Comparison of ENCODE assay signal across 8 mouse cellular contexts in genomic region chr6:119417354-119417753, GRCm38 (mm10). TPM values are rescaled to one million over a fixed set of nuclear protein-coding genes. Genes with fewer than 3 reads are reported as not detected.
DNase-seq lines count a peak whose midpoint lies in the region; ATAC-seq lines count a peak whose summit lies in the region.

Adipor2 (minus strand) TSS chr6:119417704.

- peak; percentile 89 for ATAC-seq in common myeloid progenitor, adult 5-6 weeks (replicated peaks; ENCODE audit: low read depth, poor library complexity, severe bottlenecking)

- H3K36me3 ChIP-seq in megakaryocyte, embryonic 14.5 days (replicated peaks; ENCODE audit: low read length): no peaks in the 10 kb centered on the region
- no peaks in the 10 kb centered on the region for H3K36me3 ChIP-seq in splenic B cell, adult 2 months (ENCODE audit: control insufficient read depth, insufficient read depth, low read length, poor library complexity, severe bottlenecking)

- intact Hi-C loops in left cerebral cortex, postnatal 14 days (cut with DNase I): no loop called here

- peak; percentile 98 for DNase-seq in ZHBTc4 (ENCODE audit: low read depth, low spot score)
- DNase-seq in gastrocnemius, postnatal 25 days: peak; percentile 78
- DNase-seq in induced T-regulatory cell, adult 2 months (ENCODE audit: low read depth): peak; percentile 56
- DNase-seq in left cerebral cortex, postnatal 14 days (ENCODE audit: low spot score in 2 of 2): no peak
- peak; percentile 40 for DNase-seq in splenic B cell, adult 2 months (ENCODE audit: low read depth, low spot score)
- no peak for DNase-seq in frontal cortex, postnatal 36 days (ENCODE audit: low spot score in 2 of 2)

- H3K9me3 ChIP-seq in megakaryocyte, embryonic 14.5 days: no peaks in the 10 kb centered on the region

- H3K4me1 ChIP-seq in megakaryocyte, embryonic 14.5 days: peaks cover 45% of the 10 kb centered on the region

- H3K4me3 ChIP-seq in megakaryocyte, embryonic 14.5 days (replicated peaks): peak within 1 kb of the TSS; percentile 90

- H3K27me3 ChIP-seq in megakaryocyte, embryonic 14.5 days (replicated peaks): peaks cover 15% of the 10 kb centered on the region
- no peaks in the 10 kb centered on the region for H3K27me3 ChIP-seq in splenic B cell, adult 2 months (ENCODE audit: control insufficient read depth, insufficient read depth, low read length, poor library complexity, severe bottlenecking)

RNA-seq across cellular contexts. Expression of gene Adipor2, which starts in this region (rescaled TPM):
- total RNA-seq in common myeloid progenitor, adult 5-6 weeks (2017): 93.7 and 111 TPM in 2 replicates
- total RNA-seq in gastrocnemius, postnatal 25 days (2021): 10 to 100 TPM; 68.2 to 84.8 TPM
- 10 to 100 TPM; 37.7 to 44.4 TPM for total RNA-seq in left cerebral cortex, postnatal 14 days (2021)
- polyA plus RNA-seq in megakaryocyte, embryonic 14.5 days (2012; ENCODE audit: insufficient read depth, low replicate concordance): 6.0 and 11.7 TPM in 2 replicates

Comparison
In these comparisons a context has a peak if more than half of its experiments do, and no peak if none do; other contexts are left out.
1. DNase-seq: peak in ZHBTc4 (single experiment), gastrocnemius, postnatal 25 days (single experiment), induced T-regulatory cell, adult 2 months (single experiment) and splenic B cell, adult 2 months (single experiment); none in left cerebral cortex, postnatal 14 days (0 of 2) and frontal cortex, postnatal 36 days (0 of 2).